Mouse (Mus musculus) kidney, postnatal 10 days (tissue): Measurements from ENCODE around the gene Ryk.

Experiments used
- DNase-seq: peaks from one replicate; pipeline ENCODE4 v3.0.0; 2021; ENCODE audit warnings: mixed read lengths

Ryk gene

GRCm38 (mm10) chr9:102859399-102859798, 24.7 kb downstream of the Ryk start:
- no peak for DNase-seq

DNA sequence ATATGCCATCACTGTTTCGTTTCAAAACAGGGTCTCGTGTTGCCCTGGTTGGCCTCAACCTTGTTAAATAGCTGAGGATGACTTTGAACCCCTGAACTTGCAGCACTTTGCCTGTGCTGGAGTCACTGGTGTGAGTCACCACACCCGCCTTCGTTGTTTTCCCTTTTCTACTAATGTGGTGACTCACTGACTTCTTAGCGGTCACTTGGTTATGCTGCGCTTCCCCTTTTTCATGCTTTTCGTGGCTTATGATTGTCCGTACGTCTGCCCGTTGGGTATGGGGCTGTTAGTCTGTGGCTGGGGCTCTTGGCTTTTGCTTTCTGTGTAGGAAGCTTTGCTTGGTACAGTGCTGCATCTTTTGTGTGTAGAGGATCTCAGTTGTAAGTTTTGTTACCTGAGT, 25.2 kb downstream of the Ryk start:
- DNase-seq, result no peak

DNA sequence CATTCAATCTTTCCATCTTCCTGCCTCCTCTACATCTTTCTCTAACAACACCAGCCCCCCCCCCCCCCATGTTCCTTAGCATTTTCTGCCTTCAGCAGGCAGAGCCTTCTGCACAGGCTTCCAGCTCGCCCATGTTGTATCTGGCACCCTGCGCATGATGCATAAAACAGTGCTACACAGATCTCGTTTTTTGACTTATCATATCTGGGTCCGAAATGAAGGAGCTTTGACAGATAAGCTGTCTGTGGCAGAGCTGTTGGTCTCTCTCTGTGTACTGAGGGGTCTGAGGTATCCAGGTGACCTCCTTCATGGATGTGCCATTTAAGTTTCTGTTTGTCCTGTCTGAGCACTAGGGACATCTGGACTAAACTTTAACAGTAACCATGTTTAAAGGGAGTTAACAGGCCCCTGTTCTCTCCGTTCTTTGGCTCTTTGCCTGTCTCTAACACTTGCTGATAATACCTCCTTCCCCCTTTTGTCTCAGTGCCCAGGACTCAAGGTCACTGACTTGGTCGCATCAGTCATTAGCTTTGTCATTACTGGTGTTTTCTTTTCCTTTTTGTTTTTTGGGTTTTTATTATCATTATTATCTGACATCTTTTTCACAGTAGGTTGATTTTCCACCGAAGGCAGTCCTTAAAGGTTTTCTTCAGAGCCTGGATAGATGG, 26.2 kb downstream of the Ryk start:
- DNase-seq, result no peak

- DNase-seq, result peak; percentile 64
Observed at GRCm38 (mm10) chr9:102861789-102862188, 27.1 kb downstream of the Ryk start.

GRCm38 (mm10) chr9:102862260-102862659, 27.5 kb downstream of the Ryk start:
- DNase-seq, result no peak

DNA sequence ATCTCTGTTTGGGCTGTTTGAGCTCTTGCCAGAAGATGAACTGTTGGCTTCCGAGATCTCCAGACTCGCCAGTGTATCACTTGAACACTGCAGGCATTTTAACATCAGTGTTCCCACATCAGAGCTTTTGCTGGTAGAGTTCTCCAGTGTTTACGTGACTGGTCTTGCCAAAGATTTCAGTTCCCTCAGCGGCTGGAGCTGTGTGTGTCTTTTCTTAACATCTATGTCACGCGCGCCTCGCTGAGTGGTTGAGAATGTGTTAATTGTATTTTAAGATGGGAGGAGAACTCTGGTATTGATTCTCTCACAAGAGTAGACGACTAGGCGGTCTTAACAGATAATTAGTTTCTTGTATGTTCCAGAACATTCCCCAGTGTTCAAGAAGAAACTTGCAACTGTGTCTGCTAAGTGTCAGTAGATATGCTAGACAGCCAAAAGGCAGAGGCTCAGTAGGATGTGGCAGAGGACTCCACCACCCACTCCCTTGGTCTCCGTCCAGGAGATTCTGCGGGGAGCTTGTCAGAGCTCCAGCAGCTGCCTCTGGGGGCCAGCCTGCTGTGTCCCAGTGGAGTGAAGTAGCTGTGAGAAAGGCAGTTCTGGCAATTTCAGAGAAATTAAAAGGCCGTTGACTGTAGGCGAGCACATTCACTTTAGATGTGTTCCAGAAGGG, 29.3 kb downstream of the Ryk start:
- peak; percentile 71 for DNase-seq

DNA sequence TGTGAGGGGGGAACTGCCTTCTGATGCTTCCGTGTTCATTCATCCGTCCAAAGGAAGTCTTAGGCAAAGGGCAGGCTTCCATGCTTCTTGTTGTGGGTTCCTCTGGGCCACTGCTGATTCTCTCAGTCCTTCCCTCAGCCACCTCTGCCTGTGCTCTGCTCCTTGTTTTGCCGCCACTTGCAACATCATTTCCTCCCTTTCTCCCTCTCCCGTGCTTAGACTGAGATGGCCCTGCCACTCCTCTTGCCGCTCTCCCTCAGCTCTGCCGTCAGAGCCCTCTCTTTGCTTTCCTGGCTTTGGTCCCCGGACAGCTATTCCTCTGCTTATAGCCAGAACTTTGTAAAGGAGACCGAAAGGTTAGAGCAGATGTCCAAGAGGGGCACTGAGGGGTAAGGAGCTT, 30.2 kb downstream of the Ryk start:
- DNase-seq, result no peak

DNA sequence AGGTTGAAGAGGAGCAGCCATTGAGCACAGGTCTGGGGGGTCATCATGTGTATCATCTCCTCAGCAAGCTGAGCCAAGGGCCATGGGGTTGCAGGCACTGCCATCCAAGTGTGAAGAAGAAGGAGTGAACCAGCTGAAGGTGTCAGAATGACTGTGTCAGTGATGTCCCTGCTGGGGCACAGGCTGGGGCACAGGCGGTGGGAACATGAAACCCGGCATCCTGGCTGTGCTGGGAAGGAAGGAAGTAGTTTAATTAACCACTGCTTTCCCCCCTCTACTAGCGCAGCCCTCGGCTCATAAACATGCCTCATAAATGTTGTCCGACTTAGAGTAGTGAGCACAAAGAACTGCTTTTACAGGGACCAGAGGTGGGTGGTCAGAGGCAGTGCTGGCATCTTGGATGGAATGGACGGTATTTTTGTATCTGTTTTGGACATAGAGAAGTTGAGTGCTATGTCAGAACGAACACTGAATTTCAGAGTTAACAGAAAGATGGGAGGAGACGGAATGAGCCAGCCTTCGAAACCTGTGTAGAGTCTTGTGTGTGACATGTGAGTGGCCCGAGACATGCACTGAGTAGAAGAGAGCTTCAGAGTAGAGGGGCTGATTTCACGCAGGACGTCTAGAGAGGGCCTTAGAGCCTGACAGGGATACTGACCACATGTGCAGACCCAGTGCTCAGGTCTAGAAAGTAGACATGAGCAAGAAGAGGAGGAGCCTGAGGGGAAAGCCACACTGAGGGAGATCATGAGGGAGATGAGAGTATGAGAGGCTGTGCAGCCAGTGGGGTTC, 31.4 kb downstream of the Ryk start:
- peak; percentile 34 for DNase-seq

DNA sequence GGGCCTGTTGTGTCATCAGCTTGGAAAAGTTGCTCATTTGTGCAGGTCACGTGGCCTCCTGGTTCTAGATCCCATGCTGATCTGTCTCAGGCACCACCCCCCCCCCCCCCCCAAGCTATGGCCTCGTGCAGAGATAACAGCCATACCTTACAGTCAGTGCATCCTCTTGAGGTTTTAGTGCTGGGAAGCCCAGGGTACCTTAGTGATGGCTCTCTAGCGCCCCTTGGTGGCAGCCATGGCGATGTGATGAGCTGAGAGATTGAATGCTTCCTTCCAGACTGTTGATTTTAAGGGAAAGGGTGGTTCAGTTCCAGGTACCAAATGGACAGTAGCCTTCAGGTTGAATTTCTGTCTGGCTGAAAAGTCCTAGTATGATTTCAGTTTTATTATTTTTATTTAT, 32.2 kb downstream of the Ryk start:
- peak; percentile 91 for DNase-seq

DNA sequence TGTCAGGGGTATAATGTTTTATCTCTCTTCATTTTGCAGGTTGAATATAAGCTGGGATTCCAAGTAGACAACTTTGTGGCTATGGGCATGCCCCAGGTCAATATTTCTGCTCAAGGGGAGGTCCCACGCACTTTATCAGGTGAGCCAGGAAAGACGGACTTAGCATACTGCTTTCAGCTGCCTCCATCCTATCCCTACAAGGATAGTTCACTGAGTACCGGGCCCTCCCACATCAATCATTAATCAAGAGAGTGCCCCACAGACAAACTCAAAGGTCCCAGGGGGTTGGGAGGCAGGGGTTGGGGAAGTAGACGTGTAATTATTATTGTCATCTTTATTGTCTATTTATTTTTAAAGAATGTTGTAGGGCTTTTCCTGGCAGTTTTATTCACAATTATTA, 32.8 kb downstream of the Ryk start:
- peak; percentile 46 for DNase-seq

- no peak for DNase-seq
Observed at GRCm38 (mm10) chr9:102868451-102868850, 33.7 kb downstream of the Ryk start.

- no peak for DNase-seq
Observed at GRCm38 (mm10) chr9:102876054-102876690, 41.5 kb downstream of the Ryk start.

DNA sequence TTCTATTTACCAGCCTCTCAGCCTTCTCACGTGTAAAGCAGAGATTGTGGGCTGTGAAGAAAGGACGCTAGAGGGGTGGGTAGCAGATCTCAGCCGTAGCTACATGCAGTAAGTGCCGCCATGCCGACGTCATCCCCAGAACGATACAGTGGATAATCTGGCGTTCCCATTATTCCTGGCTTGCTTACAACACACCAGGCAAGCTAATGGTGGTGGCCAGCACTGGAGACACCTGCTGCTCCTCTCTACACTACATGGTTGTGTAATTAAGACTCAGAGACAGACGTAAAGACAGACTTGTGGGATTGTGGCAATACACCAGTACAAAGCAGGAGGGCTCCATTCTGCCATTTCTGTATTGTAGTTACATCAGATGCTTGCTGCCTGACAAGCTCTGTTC, 43.2 kb downstream of the Ryk start:
- DNase-seq, result no peak

DNA sequence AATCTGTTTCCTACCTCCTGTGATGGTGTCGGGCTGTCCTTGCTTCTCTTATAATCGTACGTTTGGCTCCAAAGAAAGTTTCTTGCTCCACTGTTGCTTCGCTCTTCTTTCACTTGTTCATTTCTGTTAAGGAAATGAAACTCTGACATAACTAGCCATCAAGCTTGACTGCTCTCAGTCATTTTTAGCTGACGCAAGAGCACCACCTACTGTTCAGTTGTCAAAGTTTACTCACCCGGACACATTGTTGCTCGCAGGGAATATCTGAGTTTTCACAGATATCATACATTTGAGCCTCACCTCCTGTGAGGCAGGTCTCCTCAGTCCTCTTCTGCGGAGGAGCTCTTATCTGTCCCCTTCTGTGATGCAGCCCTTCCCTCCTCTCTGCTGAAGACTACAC, 44.8 kb downstream of the Ryk start:
- peak; percentile 77 for DNase-seq

GRCm38 (mm10) chr9:102884703-102885102, 50.0 kb downstream of the Ryk start:
- no peak for DNase-seq

- DNase-seq, result no peak
Observed at GRCm38 (mm10) chr9:102890166-102890565, 55.4 kb downstream of the Ryk start.

GRCm38 (mm10) chr9:102892480-102893355, 58.0 kb downstream of the Ryk start:
- DNase-seq, result no peak

GRCm38 (mm10) chr9:102893356-102893870, 58.7 kb downstream of the Ryk start:
- no peak for DNase-seq

DNA sequence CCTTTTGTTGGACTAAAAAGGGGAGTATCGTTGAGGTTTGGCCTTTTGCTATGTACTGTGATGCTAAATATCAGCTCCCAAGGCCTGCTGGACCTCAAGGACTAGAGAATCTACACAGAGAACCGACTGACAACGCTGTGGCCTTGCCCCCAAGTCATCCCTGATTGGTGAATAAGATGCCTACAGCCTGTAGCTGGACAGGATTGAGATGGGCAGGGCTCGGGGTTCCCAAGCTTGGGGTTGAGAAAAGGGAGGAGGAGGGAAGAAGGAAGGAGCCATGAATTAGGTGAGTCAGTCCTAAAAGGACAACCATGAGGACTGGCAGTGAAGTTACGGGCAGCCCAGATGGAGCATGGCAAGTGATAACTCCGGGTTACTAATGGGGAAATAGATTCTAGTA, 65.2 kb downstream of the Ryk start:
- no peak for DNase-seq

DNA sequence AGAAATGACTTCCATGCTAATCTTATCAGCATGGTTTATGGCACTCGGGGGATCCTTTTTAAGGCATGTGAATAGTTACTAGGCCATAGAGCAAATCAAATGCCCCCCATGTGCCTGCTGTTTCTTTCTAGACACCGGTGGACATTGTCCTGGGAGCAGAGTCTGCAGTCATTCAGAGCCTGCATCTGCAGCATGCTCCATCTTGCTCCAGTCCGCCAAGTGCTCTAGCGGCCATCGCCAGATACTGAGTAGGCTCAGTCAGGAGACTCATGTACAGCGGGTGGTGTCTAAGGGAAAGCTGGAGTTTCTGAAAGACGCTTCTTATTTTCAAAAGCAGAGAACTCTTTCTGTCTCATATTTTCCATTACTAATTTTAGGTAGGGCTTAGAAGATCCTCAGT, 67.6 kb downstream of the Ryk start:
- no peak for DNase-seq

DNA sequence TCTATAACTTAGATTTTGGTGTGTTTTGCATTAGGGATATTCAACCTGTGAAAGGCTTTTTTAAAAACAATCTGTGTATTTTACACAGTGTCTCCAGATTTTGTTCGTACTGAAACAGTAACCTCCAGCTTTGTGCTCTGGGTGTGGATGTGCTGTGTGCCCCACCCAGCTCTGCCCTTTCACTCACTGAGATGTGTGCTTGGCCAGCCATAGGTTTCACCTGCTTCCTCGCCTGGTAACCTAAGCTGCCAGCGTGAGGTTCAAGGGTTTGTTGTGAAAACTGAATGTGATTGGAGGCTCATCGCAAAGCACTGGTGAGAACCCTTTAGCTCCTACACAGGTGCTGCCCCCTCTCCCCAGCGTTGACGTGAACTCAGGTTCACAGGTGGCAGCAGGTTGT, 70.2 kb downstream of the Ryk start:
- no peak for DNase-seq

GRCm38 (mm10) chr9:102906781-102907180, 72.1 kb downstream of the Ryk start:
- no peak for DNase-seq
